Mouse (Mus musculus) erythroblast, embryonic 14.5 days (primary cell): Measurements from ENCODE around the gene Paqr8.

ENCODE experiments used
- GATA1 ChIP-seq: IDR thresholded peaks from 2 replicates; pipeline ENCODE4 v1.6.1; 2012; ENCODE audit warnings: low read length, inconsistent platforms, mixed read lengths
- TAL1 ChIP-seq: IDR thresholded peaks from 3 replicates; pipeline ENCODE4 v1.6.1; 2012; ENCODE audit warnings: low read length, inconsistent platforms, mixed read lengths

- no peak for TF ChIP-seq TAL1
- no peak for TF ChIP-seq GATA1
Observed at GRCm38 (mm10) chr1:20863452-20864172, 26.8 kb upstream of the Paqr8 start.
